Mouse (Mus musculus) hindbrain, embryonic 10.5 days (tissue): ENCODE data around the gene Golph3l. TPM values are rescaled to one million over a fixed set of nuclear protein-coding genes. Genes with fewer than 3 reads are reported as not detected.
"Not testable (repeated sequence)": the region's sequence is repeated elsewhere in the genome, so short reads cannot be mapped to it uniquely, and the experiment has no call there.

Experiments used
- DNase-seq: peaks from one replicate; pipeline ENCODE4 v3.0.0-alpha.2; 2017; ENCODE audit warnings: low spot score
- H3K27ac ChIP-seq: fragments of 300-500 bp; sonication (generic); 2 replicates; pipeline ENCODE4 v1.5.1; 2016; ENCODE audit warnings: mild to moderate bottlenecking, moderate library complexity
- H3K27me3 ChIP-seq: fragments of 300-500 bp; sonication (generic); 2 replicates; pipeline ENCODE4 v1.6.1; 2016; ENCODE audit warnings: mild to moderate bottlenecking; ENCODE audit not compliant: poor library complexity, insufficient read depth, severe bottlenecking
- H3K36me3 ChIP-seq: fragments of 300-500 bp; sonication (generic); 2 replicates; pipeline ENCODE4 v1.6.1; 2016; ENCODE audit warnings: mild to moderate bottlenecking, moderate library complexity
- H3K4me1 ChIP-seq: fragments of 300-500 bp; sonication (generic); replicated peaks from 2 replicates; pipeline ENCODE4 v1.6.1; 2016; ENCODE audit warnings: mild to moderate bottlenecking
- H3K4me3 ChIP-seq: fragments of 300-500 bp; sonication (generic); 2 replicates; pipeline ENCODE4 v1.5.1; 2016; ENCODE audit warnings: mild to moderate bottlenecking, moderate library complexity
- H3K9me3 ChIP-seq: fragments of 300-500 bp; sonication (generic); 2 replicates; pipeline ENCODE4 v1.6.1; 2016; ENCODE audit warnings: mild to moderate bottlenecking, moderate library complexity
- WGBS: fragments of 180-500 bp; shearing (Covaris S2); methylation state at CpG from one replicate; pipeline ENCODE4 v1.1.7; 2016; 5-methylcytosine and 5-hydroxymethylcytosine counted together
- polyA plus RNA-seq: library from polyadenylated mRNA; unstranded; fragments of >200 nt; fragmentation: Nextera tagmentation; extraction: Ambion mirVana; gene quantifications from 2 replicates; pipeline ENCODE4 v1.2.1, GENCODE M21; 2016

The Golph3l gene
- polyA plus RNA-seq, 1 experiment from 2014 or later, result 27.8 TPM

DNA sequence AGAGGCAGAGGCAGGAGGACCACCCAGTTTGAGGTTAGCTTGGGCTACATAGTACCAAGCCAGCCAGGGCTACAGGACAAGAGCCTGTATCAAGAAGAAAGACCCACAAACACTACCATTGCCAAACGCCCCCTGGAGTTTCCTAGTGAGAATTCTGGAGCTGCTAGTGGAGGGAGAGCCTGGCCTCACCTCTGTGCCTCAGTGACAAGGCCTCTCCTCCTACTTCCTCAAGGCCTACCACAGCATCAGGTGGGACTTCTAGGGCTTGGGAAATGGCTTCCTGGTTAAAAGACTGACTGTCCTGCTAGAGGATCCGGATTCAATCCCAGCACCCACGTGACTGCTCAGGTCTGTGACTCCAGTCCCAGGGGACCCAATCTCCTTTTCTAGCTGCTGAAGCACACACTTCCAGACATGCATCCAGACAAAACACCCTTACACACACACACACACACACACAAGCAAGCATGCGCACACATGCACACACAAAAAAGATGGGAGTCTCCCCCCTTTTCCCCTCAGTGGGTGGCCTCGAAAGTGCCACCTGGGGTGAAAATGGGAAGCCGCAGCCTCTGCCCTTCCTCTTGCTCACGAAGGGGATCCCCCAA is 63.6 kb downstream of the Golph3l start:
- DNase-seq, result no peak
- Histone ChIP-seq H3K27ac (peak overlapping the region; percentile 56), H3K27me3 (no peaks in the 10 kb centered on the region), H3K4me3 (no peak overlapping the region), H3K36me3 (no peaks in the 10 kb centered on the region), H3K4me1 (peaks cover 21% of the 10 kb centered on the region), H3K9me3 (no peaks in the 10 kb centered on the region)
- WGBS, result 58% methylated on average over 7 of the region's 7 CpGs

DNA sequence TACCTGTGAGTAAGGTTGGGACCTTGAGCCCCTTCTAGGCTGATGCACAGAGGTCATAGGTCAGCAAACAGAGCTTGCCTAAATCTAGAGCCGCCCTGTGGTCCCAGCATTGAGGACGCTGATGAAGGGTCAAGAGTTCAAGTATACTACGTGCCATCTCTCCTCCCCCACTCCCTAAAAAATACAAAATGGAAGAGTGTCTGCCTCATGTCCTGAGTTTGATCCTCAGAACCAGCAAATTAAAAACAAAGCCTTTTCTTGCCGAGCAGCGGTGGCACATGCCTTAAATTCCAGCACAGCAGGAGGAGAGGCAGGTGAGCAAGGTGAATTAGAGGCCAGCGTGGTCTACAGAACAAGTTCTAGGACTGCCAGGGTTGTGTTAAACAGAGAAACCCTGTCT is 64.1 kb downstream of the Golph3l start:
- Histone ChIP-seq H3K27me3 (no peaks in the 10 kb centered on the region), H3K9me3 (no peaks in the 10 kb centered on the region), H3K27ac (no peak overlapping the region), H3K4me1 (peaks cover 26% of the 10 kb centered on the region), H3K36me3 (no peaks in the 10 kb centered on the region), H3K4me3 (no peak overlapping the region)
- no peak for DNase-seq
- 13% methylated on average over 6 of the region's 6 CpGs for WGBS

DNA sequence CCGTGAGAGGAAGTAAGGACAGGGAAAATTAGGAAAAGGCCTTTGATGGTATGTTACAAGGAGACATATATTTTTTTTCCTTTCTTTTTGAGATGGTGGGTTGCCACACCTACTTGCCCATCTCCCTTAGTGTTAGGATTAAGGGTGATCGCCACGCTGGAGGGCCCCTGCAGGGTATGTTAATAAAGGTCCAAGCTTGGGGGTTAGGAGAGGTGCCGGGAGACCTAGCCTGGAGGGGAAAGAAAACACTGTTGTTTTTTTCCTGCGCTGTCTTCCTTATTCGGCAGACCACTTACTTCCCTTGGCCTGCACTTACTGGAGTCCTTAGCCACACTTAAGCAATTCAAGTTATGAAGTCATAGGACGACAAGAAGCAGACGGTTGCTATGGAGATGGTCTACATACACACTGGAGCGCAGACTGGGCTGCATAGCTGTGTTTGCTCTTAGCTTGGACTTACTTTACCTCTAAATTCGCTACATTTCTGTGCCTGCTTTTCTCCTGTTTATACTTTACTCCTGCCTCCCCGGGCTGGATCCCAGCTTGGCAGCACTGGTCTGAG is 64.8 kb downstream of the Golph3l start:
- 19% methylated on average over 11 of the region's 11 CpGs for WGBS
- peak overlapping the region; percentile 53 for H3K27ac ChIP-seq
- H3K9me3 ChIP-seq, result no peaks in the 10 kb centered on the region
- no peaks in the 10 kb centered on the region for H3K36me3 ChIP-seq
- no peak for DNase-seq
- no peaks in the 10 kb centered on the region for H3K27me3 ChIP-seq
- no peak overlapping the region; the same call in 1 of the 2 replicates for H3K4me3 ChIP-seq
- peaks cover 30% of the 10 kb centered on the region for H3K4me1 ChIP-seq

DNA sequence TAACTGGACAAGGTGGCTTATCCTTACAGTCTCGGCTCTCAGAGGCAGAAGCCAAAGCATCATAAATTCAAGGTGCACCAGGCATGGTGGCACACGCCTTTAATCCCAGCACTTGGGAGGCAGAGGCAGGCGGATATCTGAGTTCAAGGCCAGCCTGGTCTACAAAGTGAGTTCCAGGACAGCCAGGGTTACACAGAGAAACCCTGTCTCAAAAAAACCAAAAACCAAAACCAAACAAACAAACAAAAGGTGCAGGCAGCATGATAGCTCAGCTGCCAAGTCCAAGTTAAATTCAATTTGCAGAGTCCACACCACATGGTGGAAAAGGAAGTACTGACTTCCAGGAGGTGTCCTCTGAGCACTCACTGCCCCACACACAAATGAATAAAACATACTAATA is 65.6 kb downstream of the Golph3l start:
- not testable (repeated sequence) for H3K9me3 ChIP-seq, H3K27me3 ChIP-seq
- 96% methylated on average over 3 of the region's 3 CpGs for WGBS

GRCm38 (mm10) chr3:95655437-95655836 is 66.7 kb downstream of the Golph3l start:
- peaks cover 32% of the 10 kb centered on the region for H3K4me1 ChIP-seq
- no peak overlapping the region for H3K4me3 ChIP-seq
- no peaks in the 10 kb centered on the region for H3K27me3 ChIP-seq
- peaks cover 6% of the 10 kb centered on the region for H3K36me3 ChIP-seq
- no peak for DNase-seq
- WGBS, result 90% methylated on average over 5 of the region's 5 CpGs
- H3K9me3 ChIP-seq, result no peaks in the 10 kb centered on the region
- H3K27ac ChIP-seq, result no peak overlapping the region

More for the DNA sequence above, 65.6 kb downstream of the Golph3l start:
- H3K27ac ChIP-seq, H3K4me3 ChIP-seq, H3K36me3 ChIP-seq, DNase-seq: not testable (repeated sequence)
- peaks cover 30% of the 10 kb centered on the region for H3K4me1 ChIP-seq

GRCm38 (mm10) chr3:95657108-95657507 is 68.4 kb downstream of the Golph3l start:
- WGBS, result 91% methylated on average over 3 of the region's 3 CpGs
- Histone ChIP-seq H3K27ac (no peak overlapping the region), H3K4me3 (no peak overlapping the region), H3K4me1 (peaks cover 48% of the 10 kb centered on the region), H3K9me3 (no peaks in the 10 kb centered on the region), H3K27me3 (no peaks in the 10 kb centered on the region), H3K36me3 (peaks cover 23% of the 10 kb centered on the region)
- DNase-seq, result no peak

GRCm38 (mm10) chr3:95657711-95658110 is 69.0 kb downstream of the Golph3l start:
- Histone ChIP-seq H3K36me3 (peaks cover 29% of the 10 kb centered on the region), H3K4me1 (peaks cover 48% of the 10 kb centered on the region), H3K27ac (peak overlapping the region; percentile 99), H3K9me3 (no peaks in the 10 kb centered on the region), H3K27me3 (no peaks in the 10 kb centered on the region), H3K4me3 (peak overlapping the region; percentile 99)
- no peak for DNase-seq
- WGBS, result 88% methylated on average over 3 of the region's 3 CpGs

DNA sequence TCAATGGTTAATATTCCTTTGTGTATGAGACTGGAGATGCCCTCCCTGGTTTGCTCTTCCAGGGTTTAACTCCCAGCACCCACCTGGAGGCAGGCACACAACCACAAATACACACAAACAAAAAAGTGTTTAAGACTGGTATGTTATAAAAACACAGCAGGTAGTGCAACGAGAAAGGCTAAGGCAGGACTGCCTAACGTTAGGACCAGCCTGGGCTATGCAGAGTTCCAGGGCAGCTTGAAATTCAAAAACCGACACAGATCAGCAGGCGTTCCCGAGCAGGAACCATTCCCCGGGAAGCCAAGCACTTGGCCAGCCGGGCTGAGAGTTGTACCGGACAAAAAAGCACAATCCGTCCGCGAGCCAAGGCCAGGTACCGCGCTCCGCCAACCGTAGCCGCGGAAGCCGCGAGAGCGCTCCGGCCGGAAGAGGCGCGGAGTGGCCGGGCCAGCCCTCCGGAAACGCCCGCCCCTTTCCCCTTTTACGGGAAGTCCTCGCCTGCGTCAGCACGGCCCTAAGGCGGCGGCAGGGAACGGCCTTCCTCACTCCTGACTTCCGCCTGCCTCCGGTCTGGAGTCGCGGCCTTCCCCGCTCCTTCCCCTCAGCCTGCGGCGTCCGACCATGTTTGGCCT is 69.6 kb downstream of the Golph3l start, which contains the start of gene Mcl1:
Gene Mcl1, plus strand, starts transcription at position 553 of the 632 bp plus-strand sequence.
- Histone ChIP-seq H3K9me3 (no peaks in the 10 kb centered on the region), H3K27me3 (no peaks in the 10 kb centered on the region), H3K4me1 (peaks cover 46% of the 10 kb centered on the region), H3K27ac (peak within 1 kb of the TSS; percentile 99), H3K36me3 (peaks cover 35% of the 10 kb centered on the region), H3K4me3 (peak within 1 kb of the TSS; percentile 99)
- DNase-seq, result peak; percentile 95
- WGBS, result under 1% methylated on average over 43 of the region's 43 CpGs

DNA sequence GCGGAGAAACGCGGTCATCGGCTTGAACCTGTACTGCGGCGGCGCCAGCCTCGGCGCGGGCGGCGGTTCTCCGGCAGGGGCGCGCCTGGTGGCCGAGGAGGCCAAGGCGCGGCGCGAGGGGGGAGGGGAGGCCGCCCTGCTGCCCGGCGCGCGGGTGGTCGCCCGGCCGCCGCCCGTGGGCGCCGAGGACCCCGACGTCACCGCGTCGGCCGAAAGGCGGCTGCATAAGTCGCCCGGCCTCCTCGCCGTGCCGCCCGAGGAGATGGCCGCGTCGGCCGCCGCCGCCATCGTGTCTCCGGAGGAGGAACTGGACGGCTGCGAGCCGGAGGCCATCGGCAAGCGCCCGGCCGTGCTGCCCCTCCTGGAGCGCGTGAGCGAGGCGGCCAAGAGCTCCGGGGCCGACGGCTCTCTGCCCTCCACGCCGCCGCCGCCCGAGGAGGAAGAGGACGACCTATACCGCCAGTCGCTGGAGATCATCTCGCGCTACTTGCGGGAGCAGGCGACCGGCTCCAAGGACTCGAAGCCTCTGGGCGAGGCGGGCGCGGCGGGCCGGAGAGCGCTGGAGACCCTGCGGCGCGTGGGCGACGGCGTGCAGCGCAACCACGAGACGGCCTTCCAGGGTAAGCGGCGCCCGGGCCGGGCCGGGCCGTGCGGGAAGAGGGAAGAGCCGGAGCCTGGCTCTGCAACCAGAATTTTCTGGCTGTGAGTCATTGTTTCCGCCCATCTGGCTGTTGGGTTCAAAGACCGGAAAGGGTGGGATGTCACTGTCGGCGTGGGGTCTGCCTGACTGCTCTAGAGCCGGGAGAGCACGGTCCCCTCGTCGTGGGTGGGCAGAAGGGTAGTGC is 70.4 kb downstream of the Golph3l start:
- no peaks in the 10 kb centered on the region for H3K27me3 ChIP-seq
- H3K4me1 ChIP-seq, result peaks cover 45% of the 10 kb centered on the region
- H3K4me3 ChIP-seq, result peak overlapping the region; percentile 99
- H3K9me3 ChIP-seq, result no peaks in the 10 kb centered on the region
- H3K27ac ChIP-seq, result peak overlapping the region; percentile 99
- DNase-seq, result peak; percentile 83
- H3K36me3 ChIP-seq, result peaks cover 42% of the 10 kb centered on the region
- under 1% methylated on average over 113 of the region's 113 CpGs for WGBS

DNA sequence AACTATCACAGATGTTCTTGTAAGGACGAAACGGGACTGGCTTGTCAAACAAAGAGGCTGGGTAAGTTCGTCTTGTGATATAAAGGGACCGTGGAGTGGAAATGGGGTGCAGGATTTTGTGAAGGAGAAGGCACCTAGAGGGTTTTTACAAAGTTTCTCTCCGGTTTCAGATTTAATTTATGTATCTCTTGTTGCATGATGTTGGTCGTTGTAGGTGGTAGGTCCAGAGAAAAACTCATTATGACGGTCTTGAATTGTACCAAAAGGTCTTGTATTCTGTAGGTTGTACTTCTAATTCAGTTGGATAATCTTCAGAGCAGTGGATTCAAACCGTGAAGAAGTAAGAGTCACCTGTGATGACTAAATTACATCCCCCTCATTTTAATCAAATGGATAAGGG is 71.2 kb downstream of the Golph3l start:
- no peaks in the 10 kb centered on the region for H3K27me3 ChIP-seq
- no peaks in the 10 kb centered on the region for H3K9me3 ChIP-seq
- WGBS, result 3% methylated on average over 8 of the region's 8 CpGs
- peaks cover 51% of the 10 kb centered on the region for H3K36me3 ChIP-seq
- DNase-seq, result no peak
- H3K4me1 ChIP-seq, result peaks cover 46% of the 10 kb centered on the region
- peak overlapping the region; percentile 99 for H3K27ac ChIP-seq
- peak overlapping the region; percentile 99 for H3K4me3 ChIP-seq

DNA sequence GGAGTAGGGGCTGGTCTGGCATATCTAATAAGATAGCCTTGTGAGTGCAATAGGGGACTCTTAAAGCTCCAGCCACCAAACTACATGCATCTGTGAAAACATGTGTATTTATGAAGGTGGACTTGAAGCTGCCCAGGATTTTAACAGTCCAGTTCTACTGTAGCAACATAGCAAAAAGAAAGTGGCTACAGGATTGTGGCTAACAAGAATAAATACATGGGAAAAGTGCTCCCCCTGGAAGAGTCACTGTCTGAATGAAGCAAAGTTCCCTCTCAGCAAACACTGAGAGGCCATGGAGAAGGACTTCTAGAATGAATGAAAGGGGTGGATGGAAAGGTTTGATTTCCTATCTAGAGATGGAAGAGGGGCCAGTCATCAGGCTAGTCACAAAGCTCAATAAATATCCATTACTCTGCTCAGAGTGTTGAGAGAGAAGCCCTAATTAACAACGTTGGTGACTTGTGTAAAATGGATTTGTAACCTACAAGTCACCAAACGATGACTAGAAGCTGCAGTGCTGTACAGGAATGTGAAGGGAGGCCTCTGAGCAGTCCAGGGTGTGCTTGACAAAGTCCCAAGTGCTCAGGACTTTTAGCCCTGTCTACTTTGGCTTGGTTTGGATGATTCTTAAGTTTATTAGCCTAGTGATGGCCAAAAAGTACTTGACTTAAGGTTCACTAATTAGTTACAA is 72.2 kb downstream of the Golph3l start:
- H3K36me3 ChIP-seq, result peaks cover 58% of the 10 kb centered on the region
- peak overlapping the region; percentile 99 for H3K4me3 ChIP-seq
- peaks cover 53% of the 10 kb centered on the region for H3K4me1 ChIP-seq
- DNase-seq, result no peak
- 73% methylated on average over 2 of the region's 2 CpGs for WGBS
- peak overlapping the region; percentile 99 for H3K27ac ChIP-seq
- no peaks in the 10 kb centered on the region for H3K9me3 ChIP-seq
- H3K27me3 ChIP-seq, result no peaks in the 10 kb centered on the region

- Histone ChIP-seq H3K27ac (no peak overlapping the region), H3K4me3 (peak overlapping the region; percentile 23), H3K9me3 (no peaks in the 10 kb centered on the region), H3K27me3 (no peaks in the 10 kb centered on the region), H3K4me1 (peaks cover 65% of the 10 kb centered on the region), H3K36me3 (peaks cover 64% of the 10 kb centered on the region)
- DNase-seq, result no peak
- WGBS, result 63% methylated on average over 7 of the region's 7 CpGs
Observed at GRCm38 (mm10) chr3:95661945-95662715, 73.4 kb downstream of the Golph3l start.
